Mouse (Mus musculus) liver, postnatal 0 days (tissue): ENCODE measurements around the gene Jak3. TPM values are rescaled to one million over a fixed set of nuclear protein-coding genes. Genes with fewer than 3 reads are reported as not detected.
"Not testable (repeated sequence)": the region's sequence is repeated elsewhere in the genome, so short reads cannot be mapped to it uniquely, and the experiment has no call there.

Experiments used
- ATAC-seq: fragments of 200-750 bp; cut with Nextera tagmentation; 2 replicates; pipeline ENCODE4 v1.8.0; 2017; ENCODE audit warnings: mild to moderate bottlenecking, moderate library complexity
- DNase-seq: peaks from one replicate; pipeline ENCODE4 v3.0.0-alpha.2; 2016
- H3K27ac ChIP-seq: fragments of 300-500 bp; sonication (generic); 2 replicates; pipeline ENCODE4 v1.5.1; 2014; ENCODE audit warnings: antibody characterized with exemption, moderate library complexity, mild to moderate bottlenecking, low read depth
- H3K27me3 ChIP-seq: fragments of 300-500 bp; sonication (generic); 2 replicates; pipeline ENCODE4 v1.6.1; 2014; ENCODE audit warnings: low read length, control low read depth, mixed read lengths; ENCODE audit not compliant: insufficient read depth
- H3K36me3 ChIP-seq: fragments of 300-500 bp; sonication (generic); replicated peaks from 2 replicates; pipeline ENCODE4 v1.6.1; 2014; ENCODE audit warnings: mild to moderate bottlenecking, control low read depth, low read length, moderate library complexity, mixed read lengths; ENCODE audit not compliant: insufficient read depth
- H3K4me1 ChIP-seq: fragments of 300-500 bp; sonication (generic); 2 replicates; pipeline ENCODE4 v1.6.1; 2014; ENCODE audit warnings: antibody characterized with exemption, mild to moderate bottlenecking, control low read depth; ENCODE audit not compliant: insufficient read depth
- H3K4me2 ChIP-seq: fragments of 300-500 bp; sonication (generic); 2 replicates; pipeline ENCODE4 v1.6.1; 2014; ENCODE audit warnings: low read depth, mild to moderate bottlenecking, low read length, moderate library complexity, mixed read lengths
- H3K4me3 ChIP-seq: fragments of 300-500 bp; sonication (generic); 2 replicates; pipeline ENCODE4 v1.5.1; 2014; ENCODE audit warnings: low read depth, low read length
- H3K9ac ChIP-seq: fragments of 300-500 bp; sonication (generic); replicated peaks from 2 replicates; pipeline ENCODE4 v1.6.1; 2014; ENCODE audit warnings: mild to moderate bottlenecking, moderate library complexity
- H3K9me3 ChIP-seq: fragments of 300-500 bp; sonication (generic); 2 replicates; pipeline ENCODE4 v1.6.1; 2016; ENCODE audit warnings: mild to moderate bottlenecking, control low read depth, low read length, mixed read lengths
- CTCF ChIP-seq: sonication (generic); IDR thresholded peaks from 2 replicates; pipeline ENCODE4 v1.5.1; 2016; ENCODE audit warnings: antibody characterized with exemption, low read depth
- EP300 ChIP-seq: IDR thresholded peaks from 2 replicates; pipeline ENCODE4 v1.6.1; 2016; ENCODE audit warnings: antibody characterized with exemption, low read depth, mild to moderate bottlenecking
- WGBS: fragments of 180-500 bp; shearing (Covaris S2); extraction: QIAGEN DNeasy Blood & Tissue Kit; methylation state at CpG from one replicate; pipeline ENCODE4 v1.1.7; 2014; ENCODE audit not compliant: insufficient replicate concordance; 5-methylcytosine and 5-hydroxymethylcytosine counted together
- polyA plus RNA-seq: library from polyadenylated mRNA; unstranded; fragments of >200 nt; fragmentation: Nextera tagmentation; extraction: Ambion mirVana; gene quantifications from 2 replicates; pipeline ENCODE4 v1.2.1, GENCODE M21; 2015

Gene Jak3
- polyA plus RNA-seq, 1 experiment from 2014 or later: 4.6 TPM

DNA sequence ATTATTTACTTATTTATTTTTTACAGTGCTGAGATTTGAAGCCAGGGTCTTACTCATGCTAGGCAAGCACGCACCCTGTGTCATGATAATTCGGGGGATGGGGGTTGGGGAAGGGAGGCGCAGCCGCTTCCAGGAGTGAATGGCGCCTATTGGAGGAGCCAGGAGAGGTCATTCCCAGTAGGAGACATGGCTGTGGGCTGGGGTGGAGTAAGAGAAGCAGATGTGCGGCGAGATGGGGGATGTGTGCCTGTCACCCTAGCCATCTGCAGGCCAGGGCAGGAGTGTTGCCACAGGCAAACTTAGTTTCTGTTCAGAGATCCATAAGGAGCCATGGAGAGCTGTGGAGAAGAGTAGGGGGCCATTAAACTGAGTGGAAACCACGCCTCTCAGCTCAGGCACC, 11.5 kb downstream of the Jak3 start:
- ATAC-seq (no peak), DNase-seq (no peak)
- Histone ChIP-seq H3K36me3 (no peaks in the 10 kb centered on the region), H3K9ac (no peak overlapping the region), H3K4me2 (no peak overlapping the region), H3K4me3 (no peak overlapping the region), H3K27ac (no peak overlapping the region), H3K4me1 (0 out of 2 replicates have a peak, but pooled peaks cover 5% of the 10 kb centered on the region), H3K9me3 (no peaks in the 10 kb centered on the region), H3K27me3 (peaks cover 90% of the 10 kb centered on the region)
- WGBS: 49% methylated on average over 8 of the region's 8 CpGs
- no peak for TF ChIP-seq EP300
- TF ChIP-seq CTCF: no peak

DNA sequence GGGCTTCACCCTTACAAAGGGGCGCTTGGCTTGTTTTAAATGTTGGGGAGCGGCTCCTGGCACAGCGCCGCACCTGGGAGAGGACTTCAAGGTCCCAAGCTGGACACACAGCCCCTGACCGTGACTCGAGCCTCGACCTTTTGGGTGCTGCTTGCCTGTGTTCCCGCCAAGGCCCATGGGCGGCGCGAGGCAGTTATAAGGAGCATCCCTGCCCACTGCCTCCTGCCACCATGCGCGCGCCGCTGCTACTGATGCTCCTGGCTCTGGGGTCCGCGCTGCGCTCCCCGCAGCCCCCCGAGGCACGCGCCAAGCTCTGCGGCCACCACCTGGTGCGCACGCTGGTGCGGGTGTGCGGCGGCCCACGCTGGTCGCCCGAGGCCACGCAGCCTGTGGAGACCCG, 12.9 kb downstream of the Jak3 start, which contains the start of gene Insl3:
Gene Insl3 (plus strand): TSS at position 187 of the 400 bp plus-strand sequence.
- Histone ChIP-seq H3K27me3 (peaks cover 97% of the 10 kb centered on the region), H3K4me1 (0 out of 2 replicates have a peak, but pooled peaks cover 10% of the 10 kb centered on the region), H3K4me2 (no peak within 1 kb of the TSS), H3K9ac (no peak within 1 kb of the TSS), H3K9me3 (no peaks in the 10 kb centered on the region), H3K27ac (no peak within 1 kb of the TSS), H3K4me3 (no peak within 1 kb of the TSS), H3K36me3 (no peaks in the 10 kb centered on the region)
- TF ChIP-seq EP300: no peak
- no peak for TF ChIP-seq CTCF
- WGBS: 24% methylated on average over 33 of the region's 33 CpGs
- DNase-seq (no peak), ATAC-seq (no peak)

DNA sequence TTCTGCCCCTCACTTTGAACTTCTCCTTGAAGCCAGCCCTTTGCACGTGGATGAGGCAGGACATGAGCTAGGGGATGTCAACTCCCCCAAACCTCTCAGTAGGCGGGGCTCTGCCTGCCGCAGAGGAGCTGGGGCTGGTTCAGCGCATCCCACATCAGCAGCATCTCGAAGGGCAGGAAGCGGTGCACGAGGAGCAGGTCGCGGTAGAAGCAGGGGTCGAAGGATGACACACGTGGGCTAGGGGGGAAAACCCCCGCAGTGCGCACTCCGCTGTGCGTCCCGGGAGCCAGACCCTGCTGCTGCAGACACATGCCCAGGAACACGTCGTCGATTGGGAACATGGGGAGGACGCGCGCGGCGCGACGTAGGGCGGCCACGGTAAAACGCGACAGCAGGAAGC, 16.4 kb downstream of the Jak3 start:
- 8% methylated on average over 30 of the region's 30 CpGs for WGBS

DNA sequence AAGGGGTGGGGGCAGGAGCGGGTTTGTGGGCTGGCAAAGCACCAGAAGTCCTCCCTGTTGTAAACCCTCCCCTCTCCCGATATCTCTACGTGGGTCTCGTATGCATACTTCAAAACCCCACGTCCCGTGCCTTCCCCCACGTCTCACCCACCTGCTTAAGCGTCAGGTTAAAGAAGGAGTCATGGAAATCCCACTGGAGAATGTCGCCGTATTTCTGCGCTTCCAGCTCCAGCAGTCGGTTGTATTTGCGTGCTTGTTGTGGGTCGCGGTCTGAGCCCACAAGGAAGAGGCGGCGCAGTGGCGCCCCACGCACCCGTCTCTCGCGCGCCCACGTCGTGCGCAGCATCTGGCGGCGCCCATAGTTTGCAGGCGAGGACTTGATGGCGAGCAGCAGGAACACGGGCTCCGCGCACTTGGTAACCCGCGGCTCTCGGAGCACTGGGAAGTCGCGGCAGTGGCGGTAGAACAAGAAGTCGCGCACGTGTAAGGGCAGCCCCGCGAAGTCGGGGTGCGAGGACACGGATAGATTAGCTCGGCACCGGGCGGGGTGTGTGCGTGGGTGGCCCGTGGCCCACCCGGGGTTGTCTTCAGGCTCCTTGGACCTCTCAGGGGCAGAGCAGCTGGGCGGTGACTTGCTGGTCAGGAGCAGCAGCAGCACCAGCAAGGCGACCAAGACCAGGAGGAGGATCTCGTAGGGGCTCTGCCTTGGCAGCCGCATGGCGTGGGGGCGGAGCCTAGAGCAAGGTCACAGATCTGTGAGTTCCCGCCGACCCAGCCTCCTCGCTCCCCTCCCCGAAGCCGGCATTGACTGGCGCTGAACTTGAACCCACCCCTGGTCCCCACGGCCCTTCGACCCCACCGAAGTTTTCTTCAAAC, 17.3 kb downstream of the Jak3 start:
- peak overlapping the region; percentile 2; the same call in 1 of the 2 replicates for H3K4me3 ChIP-seq
- no peak overlapping the region for H3K27ac ChIP-seq
- TF ChIP-seq EP300 (no peak), CTCF (no peak)
- ATAC-seq (no peak), DNase-seq (no peak)
- H3K27me3 ChIP-seq: peaks cover 66% of the 10 kb centered on the region
- H3K4me2 ChIP-seq: no peak overlapping the region
- 0 out of 2 replicates have a peak, but pooled peaks cover 5% of the 10 kb centered on the region for H3K4me1 ChIP-seq
- WGBS: 12% methylated on average over 67 of the region's 68 CpGs
- no peak overlapping the region for H3K9ac ChIP-seq
- no peaks in the 10 kb centered on the region for H3K36me3 ChIP-seq
- H3K9me3 ChIP-seq: no peaks in the 10 kb centered on the region

More for the DNA sequence above, 16.4 kb downstream of the Jak3 start:
- Histone ChIP-seq H3K9me3 (no peaks in the 10 kb centered on the region), H3K4me3 (no peak overlapping the region), H3K4me2 (no peak overlapping the region), H3K4me1 (0 out of 2 replicates have a peak, but pooled peaks cover 8% of the 10 kb centered on the region), H3K36me3 (no peaks in the 10 kb centered on the region), H3K9ac (no peak overlapping the region), H3K27me3 (peaks cover 75% of the 10 kb centered on the region), H3K27ac (no peak overlapping the region)
- TF ChIP-seq CTCF (no peak), EP300 (no peak)
- DNase-seq (no peak), ATAC-seq (no peak)

DNA sequence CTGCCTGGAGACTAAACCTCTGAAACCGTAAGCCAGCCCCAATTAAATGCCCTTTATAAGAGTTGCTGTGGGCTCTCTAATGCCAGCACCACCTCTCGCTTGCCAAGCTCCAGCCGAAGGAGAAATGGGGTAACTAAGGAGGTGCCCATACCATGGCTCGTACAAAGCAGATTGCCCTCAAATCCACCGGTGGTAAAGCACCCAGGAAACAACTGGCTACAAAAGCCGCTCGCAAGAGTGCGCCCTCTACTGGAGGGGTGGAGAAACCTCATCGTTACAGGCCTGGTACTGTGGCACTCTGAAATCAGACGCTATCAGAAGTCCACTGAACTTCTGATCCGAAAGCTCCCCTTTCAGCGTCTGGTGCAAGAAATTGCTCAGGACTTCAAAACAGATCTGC, 19.4 kb downstream of the Jak3 start:
- not testable (repeated sequence) for H3K4me3 ChIP-seq, H3K4me2 ChIP-seq, H3K9me3 ChIP-seq, H3K4me1 ChIP-seq, H3K36me3 ChIP-seq, H3K9ac ChIP-seq, DNase-seq, H3K27ac ChIP-seq, ATAC-seq
- peaks cover 52% of the 10 kb centered on the region for H3K27me3 ChIP-seq
- TF ChIP-seq CTCF: peak; percentile 61
- 64% methylated on average over 12 of the region's 12 CpGs for WGBS

DNA sequence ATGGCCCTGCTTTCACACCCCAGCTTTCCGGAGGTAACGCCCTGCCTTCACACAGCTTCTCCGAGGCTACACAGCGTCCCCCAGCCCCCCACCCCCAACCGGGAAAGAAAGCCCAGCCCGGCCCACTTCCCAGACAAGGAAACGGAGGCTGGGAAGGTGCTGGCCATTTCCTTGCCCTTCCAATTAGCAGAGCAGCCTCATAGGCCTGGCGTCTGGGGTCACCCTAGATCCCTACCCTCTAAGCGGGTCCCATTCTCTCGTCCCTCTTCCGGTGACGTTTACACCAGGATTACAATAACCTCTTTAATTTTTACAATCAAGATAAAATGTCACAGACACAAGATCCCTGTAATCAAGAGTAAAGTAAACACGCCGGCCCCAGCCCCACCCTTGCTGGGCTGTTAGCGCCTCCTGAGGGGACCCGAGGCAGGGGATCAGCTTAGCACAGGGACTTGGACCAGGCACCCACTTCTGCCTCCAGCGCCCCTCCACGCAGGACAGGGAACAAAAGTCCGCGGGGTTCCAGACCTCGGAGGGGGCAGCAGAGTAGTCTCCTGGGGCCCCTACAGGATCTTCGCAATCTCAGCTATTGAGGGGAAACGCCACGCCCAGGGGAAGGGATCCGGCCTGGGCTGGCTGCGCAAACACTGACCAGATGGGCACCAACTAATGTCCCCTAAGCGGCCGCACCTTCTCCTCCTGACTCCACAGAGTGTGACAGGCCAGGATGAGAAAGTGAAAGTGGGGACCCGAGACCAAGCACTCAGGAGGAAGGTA, 24.6 kb downstream of the Jak3 start:
- no peak for TF ChIP-seq CTCF
- no peak for TF ChIP-seq EP300
- no peaks in the 10 kb centered on the region for H3K36me3 ChIP-seq
- no peak for DNase-seq
- peak overlapping the region; percentile 43 for H3K4me3 ChIP-seq
- no peak for ATAC-seq
- no peaks in the 10 kb centered on the region for H3K9me3 ChIP-seq
- H3K27ac ChIP-seq: no peak overlapping the region
- WGBS: 13% methylated on average over 29 of the region's 29 CpGs
- peak overlapping the region; percentile 72 for H3K4me2 ChIP-seq
- H3K4me1 ChIP-seq: peaks cover 22% of the 10 kb centered on the region
- H3K27me3 ChIP-seq: peaks cover 24% of the 10 kb centered on the region
- peak overlapping the region; percentile 55 for H3K9ac ChIP-seq
